Mouse (Mus musculus) small intestine, adult 2 months (tissue): ENCODE measurements around the gene Pou2f3.

Source experiments
- CTCF ChIP-seq: fragments of 200-500 bp; IDR thresholded peaks from 2 replicates; pipeline ENCODE4 v1.5.1; 2012; ENCODE audit warnings: low read depth, mild to moderate bottlenecking, control low read depth, inconsistent platforms, low read length, moderate library complexity, mixed read lengths; ENCODE audit not compliant: insufficient replicate concordance, insufficient read length; ENCODE audit errors: extremely low read depth
- POLR2A ChIP-seq: fragments of 200-500 bp; IDR thresholded peaks from 2 replicates; pipeline ENCODE4 v1.6.1; 2012; ENCODE audit warnings: low read depth, mild to moderate bottlenecking, control low read depth, inconsistent platforms, low read length, moderate library complexity

GRCm38 (mm10) chr9:43222429-43222715 is 12.2 kb upstream of the Pou2f3 start:
- TF ChIP-seq CTCF (no peak), POLR2A (no peak)
